Mouse (Mus musculus) Patski (cell line): ENCODE measurements at regions not wholly inside any gene's neighbourhood (a gene's known extent, or its start where the extent isn't known, plus 50 kb on each side); places are given as distances from the start of the nearest gene placed in this dataset.
"Not testable (repeated sequence)": the region's sequence is repeated elsewhere in the genome, so short reads cannot be mapped to it uniquely, and the experiment has no call there.

ENCODE experiments used
- ATAC-seq: fragments of 100-300 bp; one replicate; pipeline ENCODE4 v1.8.0; 2021
- CTCF ChIA-PET: fragments of 350-600 bp; sonication (Branson Sonifier 250); formaldehyde crosslinking; loops from one replicate; lab custom pipeline; 2022; ENCODE audit warnings: inconsistent platforms; lab: Charles Lee
- POLR2A ChIA-PET: fragments of 350-600 bp; sonication (Branson Sonifier 250); formaldehyde crosslinking; loops from one replicate; lab custom pipeline; 2022; ENCODE audit warnings: antibody characterized with exemption, inconsistent platforms; lab: Charles Lee
- DNase-seq: peaks from one replicate; pipeline ENCODE4 v3.0.0-alpha.2; 2011; ENCODE audit warnings: low read depth, low spot score
- H3K27me3 ChIP-seq: fragments of 371-371 bp; one replicate; pipeline ENCODE4 v1.5.1; 2021
- CTCF ChIP-seq: fragments of 100-300 bp; IDR thresholded peaks from one replicate; pipeline ENCODE4 v1.5.1; 2021
- in situ Hi-C: fragments of 300-500 bp; cut with MboI; formaldehyde crosslinking; loops from 3 replicates; pipeline ENCODE4 v1.11.1; 2018; ENCODE audit warnings: low pct_unique_long_range_greater_than_20kb, mixed read lengths

DNA sequence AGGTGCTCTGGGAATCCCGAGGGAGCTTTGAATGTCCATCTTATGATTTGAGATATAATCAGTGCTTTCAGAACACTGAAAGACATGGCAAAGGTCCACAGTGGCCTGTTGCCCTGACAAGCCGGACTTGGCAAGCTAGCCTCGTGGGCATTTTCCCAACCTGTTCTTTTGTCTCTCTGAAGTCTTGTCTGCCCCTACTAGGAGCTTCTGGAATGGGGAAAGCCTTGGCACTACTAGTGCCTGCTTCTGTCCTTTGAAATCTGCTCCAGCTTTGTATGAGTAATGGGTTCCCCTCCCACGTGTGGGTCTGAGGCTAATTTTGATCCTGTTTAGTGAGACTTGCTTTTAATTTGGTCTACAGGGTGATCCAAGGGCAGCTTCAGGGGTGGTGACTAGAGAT, 238.3 kb downstream of the Bcl11a start:
- H3K27me3 ChIP-seq, result peaks cover 7% of the 10 kb centered on the region
- POLR2A ChIA-PET, result no interaction called here
- CTCF ChIA-PET, result no interaction called here
- TF ChIP-seq CTCF, result no peak
- no peak for ATAC-seq
- in situ Hi-C loops, result no loop called here
- no peak for DNase-seq

GRCm38 (mm10) chr11:24317989-24318735, 240.3 kb downstream of the Bcl11a start:
- ATAC-seq (no peak), DNase-seq (no peak)
- TF ChIP-seq CTCF, result no peak
- ChIA-PET POLR2A (no interaction called here), CTCF (no interaction called here)
- in situ Hi-C loops, result no loop called here
- peaks cover 7% of the 10 kb centered on the region for H3K27me3 ChIP-seq

DNA sequence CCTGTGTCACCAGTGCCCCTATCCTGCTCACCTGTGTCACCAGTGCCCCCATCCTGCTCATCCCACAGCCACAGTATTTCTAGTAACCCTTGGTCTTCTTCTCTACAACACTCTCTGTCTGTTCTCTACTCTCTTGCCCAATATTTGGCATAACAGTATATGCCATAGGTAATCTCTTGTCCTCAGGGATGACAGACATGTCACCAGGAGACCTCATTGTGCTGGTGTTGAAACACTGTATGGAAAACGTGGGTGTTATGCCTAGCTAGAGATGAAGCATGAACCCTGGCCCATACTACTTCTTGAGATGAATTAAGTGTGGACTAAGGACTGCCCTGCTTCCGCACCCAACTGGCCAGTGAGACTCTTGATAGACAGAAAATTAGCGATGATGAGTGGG, 241.4 kb downstream of the Bcl11a start:
- CTCF ChIA-PET, result no interaction called here
- no peak for ATAC-seq
- TF ChIP-seq CTCF, result no peak
- in situ Hi-C loops, result no loop called here
- H3K27me3 ChIP-seq, result peaks cover under 1% of the 10 kb centered on the region
- POLR2A ChIA-PET, result no interaction called here
- DNase-seq, result no peak

DNA sequence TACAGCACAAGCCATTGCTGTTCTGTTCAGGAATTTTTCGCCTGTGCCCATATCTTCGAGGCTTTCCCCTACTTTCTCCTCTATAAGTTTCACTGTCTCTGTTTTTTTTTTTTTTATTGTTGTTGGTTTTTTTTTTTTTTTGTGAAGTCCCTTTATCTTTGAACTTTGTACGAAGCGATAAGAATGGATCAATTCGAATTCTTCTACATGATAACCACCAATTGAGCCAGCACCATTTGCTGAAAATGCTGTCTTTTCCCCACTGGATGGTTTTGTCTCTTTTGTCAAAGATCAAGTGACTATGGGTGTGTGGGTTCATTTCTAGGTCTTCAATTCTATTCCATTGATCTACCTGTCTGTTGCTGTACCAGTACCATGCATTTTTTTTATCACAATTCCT, 244.6 kb downstream of the Bcl11a start:
- ATAC-seq, H3K27me3 ChIP-seq, POLR2A ChIA-PET, DNase-seq, CTCF ChIA-PET, in situ Hi-C loops: not testable (repeated sequence)

GRCm38 (mm10) chr11:24328481-24328880, 250.6 kb downstream of the Bcl11a start:
- in situ Hi-C loops, result no loop called here
- CTCF ChIA-PET, result no interaction called here
- no peak for ATAC-seq
- H3K27me3 ChIP-seq, result peaks cover 3% of the 10 kb centered on the region
- TF ChIP-seq CTCF, result no peak
- POLR2A ChIA-PET, result no interaction called here
- no peak for DNase-seq

- TF ChIP-seq CTCF, result no peak
- DNase-seq (no peak), ATAC-seq (no peak)
- CTCF ChIA-PET, result no interaction called here
- POLR2A ChIA-PET, result no interaction called here
- H3K27me3 ChIP-seq, result no peaks in the 10 kb centered on the region
- in situ Hi-C loops, result no loop called here
These were observed 252.7 kb downstream of the Bcl11a start for GRCm38 (mm10) chr11:24330366-24331124.

- ChIA-PET CTCF (no interaction called here), POLR2A (no interaction called here)
- TF ChIP-seq CTCF, result no peak
- no peaks in the 10 kb centered on the region for H3K27me3 ChIP-seq
- no peak for DNase-seq
- no peak for ATAC-seq
- in situ Hi-C loops, result no loop called here
These were observed 254.4 kb downstream of the Bcl11a start for GRCm38 (mm10) chr11:24332241-24332640.

GRCm38 (mm10) chr11:24333111-24333510, 255.3 kb downstream of the Bcl11a start:
- no peaks in the 10 kb centered on the region for H3K27me3 ChIP-seq
- ATAC-seq (no peak), DNase-seq (no peak)
- ChIA-PET CTCF (no interaction called here), POLR2A (no interaction called here)
- TF ChIP-seq CTCF, result no peak
- in situ Hi-C loops, result no loop called here

- ATAC-seq (no peak), DNase-seq (no peak)
- no peak for TF ChIP-seq CTCF
- in situ Hi-C loops, result no loop called here
- CTCF ChIA-PET, result no interaction called here
- POLR2A ChIA-PET, result no interaction called here
- no peaks in the 10 kb centered on the region for H3K27me3 ChIP-seq
These were observed 257.4 kb downstream of the Bcl11a start for GRCm38 (mm10) chr11:24335256-24335655.

GRCm38 (mm10) chr11:24338111-24338510, 260.3 kb downstream of the Bcl11a start:
- no peak for TF ChIP-seq CTCF
- no peak for DNase-seq
- CTCF ChIA-PET, result no interaction called here
- no peak for ATAC-seq
- in situ Hi-C loops, result no loop called here
- no peaks in the 10 kb centered on the region for H3K27me3 ChIP-seq
- POLR2A ChIA-PET, result no interaction called here

- in situ Hi-C loops, result no loop called here
- ATAC-seq, result no peak
- ChIA-PET CTCF (no interaction called here), POLR2A (no interaction called here)
- H3K27me3 ChIP-seq, result no peaks in the 10 kb centered on the region
- no peak for DNase-seq
- no peak for TF ChIP-seq CTCF
These were observed 261.2 kb downstream of the Bcl11a start for GRCm38 (mm10) chr11:24339061-24339460.
